Mouse (Mus musculus) thymus, adult 2 months (tissue): ENCODE measurements at regions not wholly inside any gene's neighbourhood (a gene's known extent, or its start where the extent isn't known, plus 50 kb on each side); places are given as distances from the start of the nearest gene placed in this dataset.

Experiments
- DNase-seq: peaks from one replicate; pipeline ENCODE4 v3.0.0; 2021
- H3K27ac ChIP-seq: fragments of 200-500 bp; 2 replicates; pipeline ENCODE4 v1.5.1; 2012; ENCODE audit warnings: low read length, control low read depth; ENCODE audit not compliant: control insufficient read depth, insufficient read depth
- H3K27me3 ChIP-seq: fragments of 200-500 bp; 2 replicates; pipeline ENCODE4 v1.6.1; 2012; ENCODE audit warnings: mild to moderate bottlenecking, low read length, moderate library complexity, mixed read lengths; ENCODE audit not compliant: control insufficient read depth, insufficient read depth
- H3K36me3 ChIP-seq: fragments of 200-500 bp; 2 replicates; pipeline ENCODE4 v1.6.1; 2012; ENCODE audit warnings: mild to moderate bottlenecking, low read length, moderate library complexity; ENCODE audit not compliant: control insufficient read depth, insufficient read depth
- H3K4me1 ChIP-seq: fragments of 200-500 bp; replicated peaks from 2 replicates; pipeline ENCODE4 v1.6.1; 2012; ENCODE audit warnings: low read length; ENCODE audit not compliant: control insufficient read depth, insufficient read depth
- H3K4me3 ChIP-seq: fragments of 200-500 bp; 2 replicates; pipeline ENCODE4 v1.5.1; 2012; ENCODE audit warnings: mild to moderate bottlenecking, low read length, control low read depth, moderate library complexity; ENCODE audit not compliant: control insufficient read depth, insufficient read depth
- CTCF ChIP-seq: fragments of 200-500 bp; IDR thresholded peaks from 2 replicates; pipeline ENCODE4 v1.5.1; 2012; ENCODE audit warnings: mild to moderate bottlenecking, control low read depth, low read length, moderate library complexity, borderline replicate concordance; ENCODE audit not compliant: control insufficient read depth, poor library complexity, insufficient read depth; ENCODE audit errors: extremely low read depth
- POLR2A ChIP-seq: fragments of 200-500 bp; IDR thresholded peaks from 2 replicates; pipeline ENCODE4 v1.6.1; 2012; ENCODE audit warnings: mild to moderate bottlenecking, low read length, control low read depth, moderate library complexity; ENCODE audit not compliant: control insufficient read depth, poor library complexity, insufficient read depth; ENCODE audit errors: extremely low read depth
- WGBS: fragments of 180-500 bp; shearing (Covaris S2); methylation state at CpG from one replicate; pipeline ENCODE4 v1.1.7; 2018; 5-methylcytosine and 5-hydroxymethylcytosine counted together

DNA sequence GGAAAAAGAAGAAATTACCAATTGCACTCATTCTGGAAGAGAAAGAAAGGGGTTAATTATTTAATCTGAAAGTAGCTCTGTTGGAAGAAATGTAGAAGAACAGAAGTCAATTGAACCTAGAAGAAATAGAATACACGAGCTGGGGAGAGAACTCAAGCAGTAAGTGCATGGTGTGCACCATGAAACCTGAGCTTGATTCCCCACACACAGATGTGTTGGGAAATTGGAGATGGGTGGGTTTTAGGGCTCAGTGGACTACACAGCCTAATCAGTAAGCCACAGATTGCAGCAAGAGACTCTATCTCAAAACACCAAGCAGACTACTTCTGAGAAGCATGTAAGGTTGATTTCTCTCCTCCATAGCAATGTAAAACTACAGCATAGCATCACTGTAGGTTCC is 70.6 kb upstream of the Slc13a1 start:
- H3K36me3 ChIP-seq, result no peaks in the 10 kb centered on the region

DNA sequence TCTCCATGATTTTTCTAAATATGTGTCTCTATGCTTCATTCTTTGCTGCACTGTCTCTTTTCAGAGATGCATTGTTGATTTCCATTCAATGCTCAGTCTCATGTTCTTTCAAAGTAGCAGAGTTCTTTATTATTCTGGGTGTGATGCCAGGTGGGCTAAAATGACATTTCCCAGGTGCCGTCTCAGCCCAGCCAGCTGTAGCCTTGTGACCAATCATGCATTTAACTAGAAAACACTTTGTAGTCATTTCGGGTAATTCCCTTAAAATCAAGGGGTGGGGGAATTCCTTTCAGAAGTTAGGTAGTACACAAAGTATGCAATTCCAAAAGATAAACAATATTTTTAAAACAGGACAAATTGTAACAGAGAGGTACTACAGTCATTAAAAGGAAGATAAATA is 70.2 kb upstream of the Slc13a1 start:
- Histone ChIP-seq H3K27ac (no peak overlapping the region), H3K4me3 (no peak overlapping the region), H3K4me1 (no peaks in the 10 kb centered on the region), H3K27me3 (no peaks in the 10 kb centered on the region), H3K36me3 (no peaks in the 10 kb centered on the region)
- TF ChIP-seq POLR2A (no peak), CTCF (no peak)
- WGBS, result 92% methylated on average over 2 of the region's 2 CpGs
- DNase-seq, result no peak

More for the DNA sequence above, 70.6 kb upstream of the Slc13a1 start:
- Histone ChIP-seq H3K4me1 (no peaks in the 10 kb centered on the region), H3K4me3 (no peak overlapping the region), H3K27me3 (no peaks in the 10 kb centered on the region), H3K27ac (no peak overlapping the region)
- TF ChIP-seq CTCF (no peak), POLR2A (no peak)
- no peak for DNase-seq
- 84% methylated on average over 1 of the region's 1 CpGs for WGBS

- TF ChIP-seq CTCF (no peak), POLR2A (no peak)
- Histone ChIP-seq H3K27ac (no peak overlapping the region), H3K27me3 (no peaks in the 10 kb centered on the region), H3K36me3 (no peaks in the 10 kb centered on the region), H3K4me3 (no peak overlapping the region), H3K4me1 (no peaks in the 10 kb centered on the region)
- DNase-seq, result no peak
- 89% methylated on average over 2 of the region's 2 CpGs for WGBS
Observed at GRCm38 (mm10) chr6:24233626-24234025, 65.7 kb upstream of the Slc13a1 start.

- DNase-seq, result no peak
- 83% methylated on average over 1 of the region's 1 CpGs for WGBS
Observed at GRCm38 (mm10) chr6:24220589-24220988, 52.7 kb upstream of the Slc13a1 start.

GRCm38 (mm10) chr6:24219882-24220522 is 52.1 kb upstream of the Slc13a1 start:
- no peaks in the 10 kb centered on the region for H3K4me1 ChIP-seq
- H3K27ac ChIP-seq, result no peak overlapping the region
- H3K4me3 ChIP-seq, result no peak overlapping the region
- WGBS, result 90% methylated on average over 3 of the region's 3 CpGs
- no peaks in the 10 kb centered on the region for H3K36me3 ChIP-seq
- no peaks in the 10 kb centered on the region for H3K27me3 ChIP-seq
- TF ChIP-seq POLR2A (no peak), CTCF (no peak)
- DNase-seq, result no peak

More at GRCm38 (mm10) chr6:24220589-24220988, 52.7 kb upstream of the Slc13a1 start:
- no peaks in the 10 kb centered on the region for H3K36me3 ChIP-seq
- no peak for TF ChIP-seq POLR2A
- no peak for TF ChIP-seq CTCF
- no peak overlapping the region for H3K27ac ChIP-seq
- no peak overlapping the region for H3K4me3 ChIP-seq
- H3K4me1 ChIP-seq, result no peaks in the 10 kb centered on the region
- no peaks in the 10 kb centered on the region for H3K27me3 ChIP-seq
